Mouse (Mus musculus) testis, adult 2 months (tissue): Measurements from ENCODE around the gene Pcdh8.

ENCODE experiments used
- CTCF ChIP-seq: fragments of 200-500 bp; IDR thresholded peaks from 2 replicates; pipeline ENCODE4 v1.5.1; 2012; ENCODE audit warnings: low read depth, mild to moderate bottlenecking, inconsistent platforms, low read length, moderate library complexity; ENCODE audit not compliant: control insufficient read depth, insufficient read depth, insufficient replicate concordance
- POLR2A ChIP-seq: fragments of 200-500 bp; IDR thresholded peaks from 2 replicates; pipeline ENCODE4 v1.6.1; 2012; ENCODE audit warnings: low read depth, mild to moderate bottlenecking, inconsistent platforms, low read length, moderate library complexity; ENCODE audit not compliant: control insufficient read depth

- no peak for TF ChIP-seq CTCF
- no peak for TF ChIP-seq POLR2A
These were observed 17.0 kb downstream of the Pcdh8 start for GRCm38 (mm10) chr14:79754157-79754556.
